Mouse (Mus musculus) ovary, postnatal 14 days (tissue): ENCODE results near the gene Cryl1.

ENCODE experiments used
- DNase-seq: peaks from one replicate; pipeline ENCODE4 v3.0.0; 2022; ENCODE audit warnings: low spot score

Cryl1 gene

GRCm38 (mm10) chr14:57230264-57231015, 167.9 kb downstream of the Cryl1 start:
- no peak for DNase-seq
